Mouse (Mus musculus) megakaryocyte progenitor cell, adult 5-6 weeks (primary cell): ENCODE data around the gene Fdx1l. TPM values are rescaled to one million over a fixed set of nuclear protein-coding genes. Genes with fewer than 3 reads are reported as not detected.

ENCODE experiments used
- ATAC-seq: replicated peaks from 2 replicates; pipeline ENCODE4 v1.8.0; 2016; ENCODE audit warnings: mild to moderate bottlenecking, moderate TSS enrichment, inconsistent platforms; ENCODE audit not compliant: poor library complexity
- total RNA-seq, 2 experiments: library from RNA; stranded (forward) in 1 of 2; stranded (reverse) in 1 of 2; fragments of 157-497, 149-512 nt in 1 of 2; fragments of 200-1000 nt in 1 of 2; gene quantifications; 2 replicates each; pipeline versions ENCODE4 v1.2.3 to v1.2.4; 2015 to 2017

The Fdx1l gene
- total RNA-seq, 2 experiments from 2014 or later = 25.2 to 41.5 TPM

GRCm38 (mm10) chr9:21030055-21030600 is 43.3 kb downstream of the Fdx1l start:
- ATAC-seq = 0 out of 2 replicates have a peak, but pooled peaks have one; percentile 3

- peak; percentile 53 for ATAC-seq
Observed at GRCm38 (mm10) chr9:21029291-21030054, 43.9 kb downstream of the Fdx1l start, which contains the start of gene Icam4. TSS of gene Icam4 (plus strand) at chr9:21029373.

DNA sequence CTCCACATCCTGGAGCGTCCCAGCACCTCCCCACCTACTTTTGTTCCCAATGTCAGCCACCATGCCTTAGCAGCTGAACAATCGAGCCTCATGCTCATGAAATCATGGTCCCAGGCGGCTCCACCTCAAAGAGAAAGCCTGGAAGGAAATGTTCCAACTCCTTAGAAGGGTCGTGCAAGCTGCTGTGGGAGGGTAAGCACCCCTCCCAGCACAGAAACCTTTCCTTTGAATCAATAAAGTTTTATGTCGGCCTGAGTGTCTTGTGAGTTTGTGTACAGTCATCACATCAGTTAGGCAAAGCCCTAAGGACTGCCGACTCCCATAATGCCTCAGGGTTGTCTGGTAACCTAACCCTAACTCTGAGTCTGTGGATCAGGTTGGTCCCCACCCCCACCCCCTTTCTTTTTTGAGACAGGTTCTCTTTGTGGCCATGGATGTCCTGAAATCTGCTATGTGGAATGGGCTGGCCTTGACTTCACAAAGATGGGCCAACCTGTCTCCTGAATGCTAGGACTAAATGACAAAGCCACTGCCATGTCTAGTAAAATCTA is 44.8 kb downstream of the Fdx1l start:
- ATAC-seq = no peak

GRCm38 (mm10) chr9:21027774-21028290 is 45.6 kb downstream of the Fdx1l start:
- ATAC-seq = no peak

- ATAC-seq = no peak
Observed at GRCm38 (mm10) chr9:21026849-21027248, 46.6 kb downstream of the Fdx1l start.

DNA sequence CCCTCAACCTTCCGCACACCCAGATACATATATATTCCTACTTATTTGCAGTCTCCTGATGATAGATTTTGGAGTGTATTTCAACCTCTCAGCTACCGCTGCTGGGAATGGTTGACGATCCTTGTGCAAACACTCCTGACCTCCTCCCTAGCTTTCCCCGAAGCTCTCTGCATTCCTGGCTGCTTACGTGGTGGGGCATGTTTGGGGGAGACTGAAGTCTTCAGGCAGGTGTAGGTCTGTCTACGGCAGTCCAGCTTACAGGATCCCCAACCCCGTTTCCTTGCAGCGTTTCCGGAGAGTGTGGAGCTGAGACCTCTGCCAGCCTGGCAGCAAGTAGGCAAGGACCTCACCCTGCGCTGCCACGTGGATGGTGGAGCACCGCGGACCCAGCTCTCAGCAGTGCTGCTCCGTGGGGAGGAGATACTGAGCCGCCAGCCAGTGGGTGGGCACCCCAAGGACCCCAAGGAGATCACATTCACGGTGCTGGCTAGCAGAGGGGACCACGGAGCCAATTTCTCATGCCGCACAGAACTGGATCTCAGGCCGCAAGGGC is 48.1 kb downstream of the Fdx1l start:
- no peak for ATAC-seq

- ATAC-seq = no peak
Observed at GRCm38 (mm10) chr9:21022726-21023125, 50.7 kb downstream of the Fdx1l start.

DNA sequence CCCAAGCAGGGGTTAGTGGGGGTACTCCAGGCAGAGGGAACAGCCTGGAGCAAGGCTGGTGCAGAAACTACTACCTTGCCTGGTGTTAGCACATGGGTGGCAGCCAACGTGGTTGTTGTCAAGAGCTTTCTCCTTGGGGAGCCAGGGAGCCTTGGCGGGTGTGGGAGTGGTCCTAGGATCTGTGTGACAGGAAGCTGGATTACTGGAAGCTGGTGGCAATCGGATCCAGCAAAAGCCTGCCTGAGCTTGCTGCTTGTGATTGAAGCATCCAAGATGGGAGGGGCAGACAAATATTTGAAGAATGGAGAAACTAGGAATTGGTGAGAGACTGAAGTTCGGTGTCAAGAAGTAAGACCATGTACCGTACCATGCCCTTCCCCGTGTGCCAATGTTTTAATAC is 51.1 kb downstream of the Fdx1l start:
- ATAC-seq = no peak

DNA sequence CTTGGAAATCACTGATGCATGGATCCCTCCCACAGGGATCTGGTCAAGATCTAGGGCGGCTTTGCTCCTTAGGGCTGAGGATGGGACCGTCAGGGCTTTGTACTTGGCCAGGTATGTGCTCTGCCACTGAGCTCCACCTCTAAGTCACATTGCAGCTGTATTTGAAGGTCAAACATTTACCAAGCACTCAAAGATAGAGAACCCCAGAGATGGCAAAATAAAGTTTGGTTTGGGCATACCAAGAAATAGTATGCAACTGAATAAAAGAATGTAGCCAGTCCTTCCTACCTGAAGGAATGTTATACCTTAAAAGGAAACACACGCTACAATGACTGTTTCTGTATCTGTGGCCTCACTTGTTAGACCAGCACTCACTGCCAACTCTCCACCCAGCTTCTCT is 52.1 kb downstream of the Fdx1l start:
- ATAC-seq = no peak

DNA sequence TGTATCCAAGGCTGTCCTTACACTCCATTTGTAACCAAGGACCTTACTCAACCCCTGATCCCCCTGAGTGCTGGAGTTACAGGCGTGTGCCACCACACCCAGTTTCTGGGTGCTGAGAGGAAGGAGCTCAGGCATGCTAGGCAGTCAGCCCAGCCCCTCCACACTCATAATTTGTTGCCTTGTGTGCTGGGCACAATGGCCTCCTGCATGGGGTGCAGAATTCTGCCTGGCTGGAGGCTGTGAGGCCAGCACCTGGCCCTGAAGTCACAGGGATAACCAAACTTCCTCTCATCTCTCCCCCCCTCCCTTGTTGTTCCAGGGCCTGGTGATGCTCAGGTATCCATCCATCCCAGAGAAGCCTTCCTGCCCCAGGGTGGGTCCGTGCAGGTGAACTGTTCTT is 54.8 kb downstream of the Fdx1l start:
- ATAC-seq = no peak

Other genes with a start within 250 kb of the Fdx1l start
- 11.8 and 16.3 TPM in 2 replicates for gene A230050P20Rik, start 205.0 kb downstream of the Fdx1l start, total RNA-seq (2015)
- gene A230050P20Rik, start 205.0 kb downstream of the Fdx1l start, total RNA-seq (2017) = 18.1 and 24.1 TPM in 2 replicates
- 0.73 and 0.81 TPM in 2 replicates for gene Angptl6, start 193.9 kb downstream of the Fdx1l start, total RNA-seq (2015)
- gene Angptl6, start 193.9 kb downstream of the Fdx1l start, total RNA-seq (2017) = 0.54 and 0.87 TPM in 2 replicates
- gene Ppan, start 185.4 kb downstream of the Fdx1l start, total RNA-seq (2015) = 46.8 and 49.6 TPM in 2 replicates
- gene Ppan, start 185.4 kb downstream of the Fdx1l start, total RNA-seq (2017) = 147 and 151 TPM in 2 replicates
- gene Eif3g, start 175.0 kb downstream of the Fdx1l start, total RNA-seq (2015) = 211 and 217 TPM in 2 replicates
- gene Eif3g, start 175.0 kb downstream of the Fdx1l start, total RNA-seq (2017) = 234 and 248 TPM in 2 replicates
- 109 and 114 TPM in 2 replicates for gene Dnmt1, start 113.7 kb downstream of the Fdx1l start, total RNA-seq (2015)
- 222 and 314 TPM in 2 replicates for gene Dnmt1, start 113.7 kb downstream of the Fdx1l start, total RNA-seq (2017)
- gene S1pr2, start 96.8 kb downstream of the Fdx1l start, total RNA-seq (2015) = 4.7 and 5.2 TPM in 2 replicates
- gene S1pr2, start 96.8 kb downstream of the Fdx1l start, total RNA-seq (2017) = 1.8 and 2.5 TPM in 2 replicates
- 42.0 and 48.1 TPM in 2 replicates for gene Mrpl4, start 70.9 kb downstream of the Fdx1l start, total RNA-seq (2015)
- 44.1 and 50.7 TPM in 2 replicates for gene Mrpl4, start 70.9 kb downstream of the Fdx1l start, total RNA-seq (2017)
- 5.3 and 6.9 TPM in 2 replicates for gene Icam1, start 57.6 kb downstream of the Fdx1l start, total RNA-seq (2015)
- 9.2 and 9.8 TPM in 2 replicates for gene Icam1, start 57.6 kb downstream of the Fdx1l start, total RNA-seq (2017)
- gene Icam4, start 44.2 kb downstream of the Fdx1l start, total RNA-seq (2015) = 4.5 and 7.8 TPM in 2 replicates
- gene Icam4, start 44.2 kb downstream of the Fdx1l start, total RNA-seq (2017) = 3.7 and 4.0 TPM in 2 replicates
- gene Icam5, start 41.5 kb downstream of the Fdx1l start, total RNA-seq (2015) = not detected in 2 replicates
- 0.21 and 0.24 TPM in 2 replicates for gene Icam5, start 41.5 kb downstream of the Fdx1l start, total RNA-seq (2017)
- gene Zglp1, start 6.5 kb downstream of the Fdx1l start, total RNA-seq (2015) = 1.6 TPM in 1 of 2 replicates, not detected in the other
- gene Zglp1, start 6.5 kb downstream of the Fdx1l start, total RNA-seq (2017) = 0.96 TPM in 1 of 2 replicates, not detected in the other
- 1.0 and 1.9 TPM in 2 replicates for gene Gm49373, start 518 bp downstream of the Fdx1l start, total RNA-seq (2015)
- not detected in 2 replicates for gene Gm49373, start 518 bp downstream of the Fdx1l start, total RNA-seq (2017)
- gene Gm38431, start 18.4 kb upstream of the Fdx1l start, total RNA-seq (2015) = 64.5 and 66.7 TPM in 2 replicates
- gene Gm38431, start 18.4 kb upstream of the Fdx1l start, total RNA-seq (2017) = 4.0 and 4.5 TPM in 2 replicates
- gene Raver1, start 18.4 kb upstream of the Fdx1l start, total RNA-seq (2015) = 48.4 and 60.3 TPM in 2 replicates
- 28.4 and 30.0 TPM in 2 replicates for gene Raver1, start 18.4 kb upstream of the Fdx1l start, total RNA-seq (2017)
- gene Tyk2, start 57.6 kb upstream of the Fdx1l start, total RNA-seq (2015) = 12.0 and 12.5 TPM in 2 replicates
- gene Tyk2, start 57.6 kb upstream of the Fdx1l start, total RNA-seq (2017) = 16.7 and 17.9 TPM in 2 replicates
- gene Cdc37, start 76.4 kb upstream of the Fdx1l start, total RNA-seq (2015) = 69.7 and 72.1 TPM in 2 replicates
- gene Cdc37, start 76.4 kb upstream of the Fdx1l start, total RNA-seq (2017) = 283 and 351 TPM in 2 replicates
- gene Pde4a, start 92.1 kb upstream of the Fdx1l start, total RNA-seq (2015) = 11.8 and 15.2 TPM in 2 replicates
- 4.0 and 5.0 TPM in 2 replicates for gene Pde4a, start 92.1 kb upstream of the Fdx1l start, total RNA-seq (2017)
- 17.2 and 18.3 TPM in 2 replicates for gene Keap1, start 165.7 kb upstream of the Fdx1l start, total RNA-seq (2015)
- 35.3 and 38.4 TPM in 2 replicates for gene Keap1, start 165.7 kb upstream of the Fdx1l start, total RNA-seq (2017)
- gene S1pr5, start 174.8 kb upstream of the Fdx1l start, total RNA-seq (2015) = 0.10 TPM in 1 of 2 replicates, not detected in the other
- gene S1pr5, start 174.8 kb upstream of the Fdx1l start, total RNA-seq (2017) = 0.29 TPM in 1 of 2 replicates, not detected in the other
- 3.9 and 5.0 TPM in 2 replicates for gene Atg4d, start 191.7 kb upstream of the Fdx1l start, total RNA-seq (2015)
- 6.1 and 7.0 TPM in 2 replicates for gene Atg4d, start 191.7 kb upstream of the Fdx1l start, total RNA-seq (2017)
- 33.8 and 38.8 TPM in 2 replicates for gene Kri1, start 214.4 kb upstream of the Fdx1l start, total RNA-seq (2015)
- gene Kri1, start 214.4 kb upstream of the Fdx1l start, total RNA-seq (2017) = 83.1 and 87.6 TPM in 2 replicates
- 24.1 and 24.3 TPM in 2 replicates for gene Cdkn2d, start 217.8 kb upstream of the Fdx1l start, total RNA-seq (2015)
- 11.2 and 16.1 TPM in 2 replicates for gene Cdkn2d, start 217.8 kb upstream of the Fdx1l start, total RNA-seq (2017)
- 0.32 and 0.57 TPM in 2 replicates for gene Ap1m2, start 238.7 kb upstream of the Fdx1l start, total RNA-seq (2015)
- 0.44 and 2.8 TPM in 2 replicates for gene Ap1m2, start 238.7 kb upstream of the Fdx1l start, total RNA-seq (2017)
- gene Slc44a2, start 247.1 kb upstream of the Fdx1l start, total RNA-seq (2015) = 80.9 and 85.5 TPM in 2 replicates
- gene Slc44a2, start 247.1 kb upstream of the Fdx1l start, total RNA-seq (2017) = 66.8 and 68.2 TPM in 2 replicates